Mouse (Mus musculus) midbrain, embryonic 12.5 days (tissue): ENCODE measurements at regions not wholly inside any gene's neighbourhood (a gene's known extent, or its start where the extent isn't known, plus 50 kb on each side); places are given as distances from the start of the nearest gene placed in this dataset.

Experiments
- ATAC-seq: fragments of 200-750 bp; cut with Nextera tagmentation; 2 replicates; pipeline ENCODE4 v1.8.0; 2017; ENCODE audit warnings: low read depth, moderate TSS enrichment, moderate library complexity; ENCODE audit not compliant: low FRiP score
- H3K27ac ChIP-seq: fragments of 300-500 bp; sonication (generic); replicated peaks from 2 replicates; pipeline ENCODE4 v1.5.1; 2016; ENCODE audit warnings: mild to moderate bottlenecking
- H3K27me3 ChIP-seq: fragments of 300-500 bp; sonication (generic); 2 replicates; pipeline ENCODE4 v1.6.1; 2016; ENCODE audit warnings: mild to moderate bottlenecking
- H3K36me3 ChIP-seq: fragments of 300-500 bp; sonication (generic); 2 replicates; pipeline ENCODE4 v1.6.1; 2016
- H3K4me1 ChIP-seq: fragments of 300-500 bp; sonication (generic); 2 replicates; pipeline ENCODE4 v1.6.1; 2016
- H3K4me2 ChIP-seq: fragments of 300-500 bp; sonication (generic); replicated peaks from 2 replicates; pipeline ENCODE4 v1.6.1; 2016; ENCODE audit warnings: mild to moderate bottlenecking, moderate library complexity
- H3K4me3 ChIP-seq: fragments of 300-500 bp; sonication (generic); 2 replicates; pipeline ENCODE4 v1.5.1; 2016; ENCODE audit warnings: mild to moderate bottlenecking
- H3K9ac ChIP-seq: fragments of 300-500 bp; sonication (generic); replicated peaks from 2 replicates; pipeline ENCODE4 v1.6.1; 2016; ENCODE audit warnings: mild to moderate bottlenecking, moderate library complexity
- H3K9me3 ChIP-seq: fragments of 300-500 bp; sonication (generic); 2 replicates; pipeline ENCODE4 v1.6.1; 2016; ENCODE audit warnings: mild to moderate bottlenecking
- WGBS: fragments of 180-500 bp; shearing (Covaris S2); methylation state at CpG from one replicate; pipeline ENCODE4 v1.1.7; 2016; 5-methylcytosine and 5-hydroxymethylcytosine counted together

DNA sequence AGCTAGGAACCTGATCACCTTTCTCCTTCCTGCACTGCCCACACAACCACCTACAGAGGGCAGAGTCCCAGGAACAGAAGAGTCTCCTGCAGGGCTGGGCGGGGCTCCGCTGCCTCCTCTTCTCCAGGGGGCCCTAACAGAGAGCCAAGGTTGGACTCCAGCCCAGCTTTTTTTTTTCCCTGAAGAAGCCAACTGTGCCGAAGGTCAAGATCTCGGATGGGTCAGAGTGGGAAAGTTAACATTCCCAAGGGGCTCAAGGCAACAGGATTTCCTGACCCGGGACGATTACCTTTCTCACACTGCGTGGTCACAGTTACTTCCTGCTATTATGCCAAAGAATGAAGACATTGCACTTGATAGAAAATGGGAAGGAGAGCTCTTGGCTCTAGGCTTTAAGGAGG, 156.2 kb upstream of the Gli2 start:
- H3K27ac ChIP-seq = no peak overlapping the region
- H3K4me3 ChIP-seq = no peak overlapping the region
- no peak for ATAC-seq
- H3K27me3 ChIP-seq = peaks cover 5% of the 10 kb centered on the region; the same call in 1 of the 2 replicates
- H3K4me2 ChIP-seq = no peak overlapping the region
- WGBS = 67% methylated on average over 7 of the region's 7 CpGs
- no peaks in the 10 kb centered on the region for H3K9me3 ChIP-seq
- H3K4me1 ChIP-seq = no peaks in the 10 kb centered on the region
- no peaks in the 10 kb centered on the region for H3K36me3 ChIP-seq
- H3K9ac ChIP-seq = no peak overlapping the region

DNA sequence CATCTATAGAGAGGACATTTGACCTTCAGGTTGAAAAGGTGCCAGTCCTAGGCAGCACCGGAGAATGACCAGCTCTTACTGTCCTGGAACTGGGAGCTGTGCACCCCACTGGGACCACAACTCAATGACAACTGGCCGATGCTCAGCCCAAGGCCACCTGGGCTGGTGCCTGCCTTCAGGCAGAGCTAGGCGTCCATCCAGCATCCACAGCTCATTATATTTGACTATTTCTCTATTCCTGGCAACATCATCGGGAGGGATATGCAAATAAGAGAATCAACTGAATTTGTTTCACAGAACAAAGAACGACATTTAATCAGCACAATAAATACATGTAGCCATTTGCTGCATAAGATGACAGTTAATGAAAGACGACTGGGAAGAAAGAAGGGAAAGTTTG, 149.0 kb upstream of the Gli2 start:
- no peak for ATAC-seq
- Histone ChIP-seq H3K9ac (no peak overlapping the region), H3K4me2 (no peak overlapping the region), H3K9me3 (no peaks in the 10 kb centered on the region), H3K36me3 (no peaks in the 10 kb centered on the region), H3K27me3 (no peaks in the 10 kb centered on the region), H3K4me3 (no peak overlapping the region), H3K4me1 (no peaks in the 10 kb centered on the region), H3K27ac (no peak overlapping the region)
- WGBS = 80% methylated on average over 6 of the region's 6 CpGs

DNA sequence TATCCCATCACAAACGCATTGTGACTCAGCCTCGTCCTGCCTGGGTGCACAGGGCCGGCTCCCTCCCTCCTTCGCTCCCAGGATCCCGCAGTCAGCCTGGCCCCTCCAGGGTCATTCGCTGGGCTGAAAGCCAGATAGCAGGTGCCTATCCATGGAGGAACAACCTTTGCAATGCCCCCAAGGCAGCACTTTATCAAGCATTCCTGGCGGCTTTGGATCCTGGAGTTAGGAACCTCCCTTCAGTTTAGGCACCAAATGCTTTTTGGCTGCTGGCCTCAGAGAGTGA, 143.9 kb upstream of the Gli2 start:
- Histone ChIP-seq H3K9me3 (no peaks in the 10 kb centered on the region), H3K4me3 (no peak overlapping the region), H3K27me3 (peaks cover 11% of the 10 kb centered on the region; the same call in 1 of the 2 replicates), H3K9ac (no peak overlapping the region), H3K4me2 (no peak overlapping the region), H3K27ac (no peak overlapping the region), H3K4me1 (peaks cover 8% of the 10 kb centered on the region), H3K36me3 (no peaks in the 10 kb centered on the region)
- ATAC-seq = no peak
- WGBS = 47% methylated on average over 7 of the region's 7 CpGs

DNA sequence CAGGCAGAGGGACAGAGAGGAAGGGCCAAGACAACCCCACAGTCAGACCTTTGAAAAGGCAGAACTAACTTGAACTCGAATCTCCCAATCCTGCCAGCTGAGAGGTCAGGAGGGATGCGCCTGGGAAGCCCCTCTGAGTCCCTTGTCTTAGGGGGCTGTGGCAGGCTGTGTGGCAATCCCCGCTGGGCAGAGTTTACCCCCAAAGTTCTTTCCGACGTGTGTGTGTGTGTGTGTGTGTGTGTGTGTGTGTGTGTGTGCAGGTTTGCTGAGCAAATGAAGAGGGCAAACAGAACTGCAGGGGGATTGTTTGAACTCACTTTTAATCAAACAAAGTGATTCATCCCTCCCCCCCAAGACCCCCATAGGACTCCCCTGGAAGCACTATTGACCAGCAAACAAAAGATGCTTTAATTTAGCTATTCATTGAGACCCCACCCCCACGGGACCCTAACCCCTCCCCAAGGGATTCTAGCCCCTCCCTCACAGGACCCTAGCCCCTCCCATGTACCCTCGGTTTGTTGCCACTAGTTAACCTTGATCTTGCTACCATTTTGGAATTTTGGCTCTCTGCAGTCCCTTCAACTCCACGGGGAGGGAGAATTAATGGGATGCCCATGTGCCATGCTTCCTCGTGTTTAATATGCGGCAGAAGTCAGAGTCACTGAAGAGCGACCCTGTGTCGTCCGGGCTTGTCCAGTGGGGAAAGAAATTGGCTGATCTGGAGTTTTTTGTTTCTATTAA, 143.4 kb upstream of the Gli2 start:
- H3K9ac ChIP-seq = no peak overlapping the region
- WGBS = 25% methylated on average over 12 of the region's 13 CpGs
- H3K27me3 ChIP-seq = peaks cover 14% of the 10 kb centered on the region
- no peak overlapping the region for H3K4me2 ChIP-seq
- ATAC-seq = no peak
- no peaks in the 10 kb centered on the region for H3K9me3 ChIP-seq
- no peak overlapping the region for H3K27ac ChIP-seq
- H3K4me1 ChIP-seq = peaks cover 8% of the 10 kb centered on the region
- H3K4me3 ChIP-seq = no peak overlapping the region
- no peaks in the 10 kb centered on the region for H3K36me3 ChIP-seq

DNA sequence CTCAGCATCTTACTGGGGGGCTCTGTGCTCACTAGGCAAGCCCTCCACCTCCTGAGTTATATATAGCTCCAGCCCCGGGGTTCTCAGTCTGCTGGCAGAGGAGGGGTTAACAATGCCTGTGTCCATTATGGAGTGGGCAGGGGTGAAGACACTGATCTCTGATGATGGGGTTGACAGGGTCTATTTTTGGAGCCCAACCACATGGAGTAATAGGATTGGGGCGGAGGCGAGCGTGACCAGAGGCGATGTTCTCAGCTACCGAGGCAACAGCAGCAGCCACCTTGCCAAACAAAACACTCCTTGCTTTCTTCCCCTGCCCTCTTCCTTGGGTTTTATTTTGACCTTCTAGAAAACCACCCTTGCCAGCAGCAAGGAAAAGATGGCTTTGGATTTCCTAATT, 141.1 kb upstream of the Gli2 start:
- no peak overlapping the region for H3K4me2 ChIP-seq
- H3K9me3 ChIP-seq = no peaks in the 10 kb centered on the region
- H3K36me3 ChIP-seq = no peaks in the 10 kb centered on the region
- WGBS = 14% methylated on average over 6 of the region's 6 CpGs
- peaks cover 14% of the 10 kb centered on the region for H3K4me1 ChIP-seq
- no peak overlapping the region for H3K9ac ChIP-seq
- peaks cover 29% of the 10 kb centered on the region for H3K27me3 ChIP-seq
- no peak overlapping the region for H3K4me3 ChIP-seq
- ATAC-seq = no peak
- no peak overlapping the region for H3K27ac ChIP-seq

DNA sequence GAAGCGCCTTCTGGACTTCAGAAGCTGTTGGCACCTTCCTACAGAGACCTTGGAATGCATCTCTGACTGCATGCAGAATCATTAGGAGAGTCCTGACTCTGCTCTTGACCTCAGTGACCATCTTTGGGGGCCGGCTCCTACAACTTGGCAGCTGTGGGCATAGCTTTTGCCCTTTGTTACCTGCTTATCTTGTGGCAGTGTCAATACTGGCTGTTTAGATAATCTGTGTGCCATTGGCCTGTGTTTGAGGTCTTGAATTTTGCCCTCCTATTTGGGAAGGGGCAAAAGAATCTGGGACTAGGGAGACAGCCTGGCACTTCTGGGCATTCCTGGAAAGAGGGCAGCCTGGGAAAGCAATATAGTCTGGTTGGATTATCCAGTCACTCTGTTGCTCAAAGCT, 137.8 kb upstream of the Gli2 start:
- Histone ChIP-seq H3K9me3 (no peaks in the 10 kb centered on the region), H3K4me1 (peaks cover 10% of the 10 kb centered on the region), H3K27ac (no peak overlapping the region), H3K36me3 (no peaks in the 10 kb centered on the region), H3K4me3 (no peak overlapping the region), H3K27me3 (peaks cover 43% of the 10 kb centered on the region), H3K9ac (no peak overlapping the region), H3K4me2 (no peak overlapping the region)
- WGBS = 77% methylated on average over 2 of the region's 2 CpGs
- no peak for ATAC-seq

DNA sequence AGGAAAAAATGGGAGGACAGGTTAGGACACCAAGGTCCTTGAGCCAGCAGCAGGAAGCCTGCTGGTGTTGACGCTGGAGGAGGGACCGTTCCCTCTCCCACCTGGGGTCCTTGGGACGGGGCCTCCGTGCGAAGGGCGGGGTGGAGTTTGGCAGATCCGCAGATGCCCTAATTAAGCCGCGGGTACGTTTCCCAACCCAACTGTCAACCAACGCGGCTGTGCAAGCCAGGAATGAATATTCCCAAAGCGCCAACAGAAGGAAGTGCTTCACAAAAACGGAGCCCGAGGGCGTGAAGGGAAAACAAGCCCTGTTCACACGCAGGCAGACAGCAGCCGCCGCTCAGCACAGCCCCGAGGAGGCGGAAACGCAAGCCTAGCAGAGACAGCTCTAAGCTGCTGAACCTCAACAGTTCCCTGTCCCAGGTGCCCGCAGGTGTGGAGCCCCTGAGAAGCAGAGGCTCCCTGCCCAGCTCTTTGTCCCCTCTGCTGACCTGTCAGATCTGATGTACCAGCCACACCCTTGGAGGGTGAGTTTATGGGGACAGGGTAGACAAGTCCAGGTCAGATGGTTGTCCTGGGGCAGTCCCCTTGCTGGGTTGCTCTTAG, 136.1 kb upstream of the Gli2 start:
- ATAC-seq = peak; percentile 75; the same call in 1 of the 2 replicates
- peak overlapping the region; percentile 24 for H3K4me3 ChIP-seq
- H3K27ac ChIP-seq = no peak overlapping the region
- no peaks in the 10 kb centered on the region for H3K36me3 ChIP-seq
- no peaks in the 10 kb centered on the region for H3K9me3 ChIP-seq
- H3K4me2 ChIP-seq = peak overlapping the region; percentile 49
- 3% methylated on average over 23 of the region's 23 CpGs for WGBS
- peaks cover 36% of the 10 kb centered on the region for H3K27me3 ChIP-seq
- H3K9ac ChIP-seq = peak overlapping the region; percentile 28; the same call in 1 of the 2 replicates
- H3K4me1 ChIP-seq = peaks cover 10% of the 10 kb centered on the region

DNA sequence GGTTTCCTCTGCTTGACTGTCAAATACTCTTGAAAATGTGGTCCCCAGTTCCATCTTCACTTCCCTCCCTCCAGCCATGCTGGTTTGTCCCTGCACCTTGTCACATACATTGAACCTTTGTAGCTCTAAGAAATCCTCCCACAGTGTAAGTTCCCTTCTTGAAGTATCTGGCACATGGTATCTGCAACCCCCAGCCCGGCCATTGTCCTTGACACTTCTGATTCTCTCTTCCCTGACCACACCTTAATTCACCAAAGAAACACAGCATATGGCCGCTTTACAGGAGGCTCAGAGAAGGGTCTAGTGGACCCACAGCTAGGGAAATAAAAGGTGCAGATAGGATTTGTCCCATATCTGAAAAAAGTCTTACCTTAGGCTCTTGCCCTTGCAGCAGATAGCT, 133.9 kb upstream of the Gli2 start:
- Histone ChIP-seq H3K4me2 (no peak overlapping the region), H3K4me3 (no peak overlapping the region), H3K9ac (no peak overlapping the region), H3K9me3 (no peaks in the 10 kb centered on the region), H3K27me3 (peaks cover 35% of the 10 kb centered on the region), H3K36me3 (no peaks in the 10 kb centered on the region), H3K27ac (no peak overlapping the region), H3K4me1 (peaks cover 10% of the 10 kb centered on the region)
- ATAC-seq = no peak
- 91% methylated on average over 2 of the region's 2 CpGs for WGBS

DNA sequence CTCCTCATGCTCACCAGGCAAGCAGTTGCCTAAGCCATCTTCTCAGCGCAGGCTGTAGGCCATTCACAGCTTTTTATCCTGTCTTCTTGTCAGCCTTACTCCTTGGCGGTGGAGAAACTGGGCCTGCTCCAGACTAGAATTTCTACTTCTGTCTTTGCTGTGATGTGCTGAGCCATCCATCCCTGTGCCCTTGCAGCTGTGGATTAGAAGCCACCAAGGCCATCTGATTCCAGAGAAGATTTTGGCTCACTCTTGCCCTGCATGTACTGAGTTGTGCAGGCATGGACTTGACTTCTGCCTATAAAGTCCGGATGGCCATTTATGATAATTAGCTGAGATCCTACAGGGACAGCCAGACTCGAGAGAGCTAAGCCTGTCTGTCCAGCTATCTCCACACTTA, 133.4 kb upstream of the Gli2 start:
- Histone ChIP-seq H3K27ac (no peak overlapping the region), H3K9ac (no peak overlapping the region), H3K4me2 (no peak overlapping the region), H3K9me3 (no peaks in the 10 kb centered on the region), H3K4me3 (no peak overlapping the region), H3K36me3 (no peaks in the 10 kb centered on the region), H3K27me3 (peaks cover 33% of the 10 kb centered on the region), H3K4me1 (peaks cover 10% of the 10 kb centered on the region)
- 80% methylated on average over 4 of the region's 4 CpGs for WGBS
- ATAC-seq = no peak

DNA sequence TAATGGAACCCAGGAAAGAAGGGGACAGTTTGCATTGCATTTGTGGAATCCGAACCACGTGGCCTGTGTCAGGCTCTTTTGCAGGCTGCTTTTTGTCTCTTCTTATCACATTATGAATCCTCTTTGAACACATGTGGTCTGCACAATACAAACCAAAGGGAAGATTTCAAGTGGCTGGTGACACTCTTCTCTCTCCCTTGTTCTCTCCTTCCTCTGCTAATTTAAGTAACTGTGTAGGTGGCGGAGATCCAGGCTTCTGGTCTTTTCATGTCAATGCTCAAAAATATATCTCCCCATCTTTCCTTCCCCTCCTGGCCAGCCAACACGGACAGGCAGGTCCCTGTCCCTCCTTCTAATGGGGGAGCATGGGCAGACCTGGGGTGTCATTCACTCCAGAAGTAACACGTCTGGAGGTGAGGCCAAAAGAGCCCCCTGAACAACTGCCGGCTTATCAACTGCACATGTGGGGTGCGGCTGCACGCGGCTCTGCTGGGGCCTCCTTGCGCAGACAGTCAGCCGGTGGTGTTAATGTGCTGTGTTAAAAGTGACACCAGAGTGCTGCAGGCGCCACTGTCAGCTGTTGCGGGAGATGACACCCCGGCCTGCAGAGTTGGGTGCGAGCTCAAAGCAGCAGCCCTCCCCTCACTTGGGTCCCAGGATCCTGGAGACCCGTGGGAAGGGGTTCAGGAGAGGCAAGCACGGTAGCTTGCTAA, 130.3 kb upstream of the Gli2 start:
- ATAC-seq = no peak
- 88% methylated on average over 17 of the region's 17 CpGs for WGBS

DNA sequence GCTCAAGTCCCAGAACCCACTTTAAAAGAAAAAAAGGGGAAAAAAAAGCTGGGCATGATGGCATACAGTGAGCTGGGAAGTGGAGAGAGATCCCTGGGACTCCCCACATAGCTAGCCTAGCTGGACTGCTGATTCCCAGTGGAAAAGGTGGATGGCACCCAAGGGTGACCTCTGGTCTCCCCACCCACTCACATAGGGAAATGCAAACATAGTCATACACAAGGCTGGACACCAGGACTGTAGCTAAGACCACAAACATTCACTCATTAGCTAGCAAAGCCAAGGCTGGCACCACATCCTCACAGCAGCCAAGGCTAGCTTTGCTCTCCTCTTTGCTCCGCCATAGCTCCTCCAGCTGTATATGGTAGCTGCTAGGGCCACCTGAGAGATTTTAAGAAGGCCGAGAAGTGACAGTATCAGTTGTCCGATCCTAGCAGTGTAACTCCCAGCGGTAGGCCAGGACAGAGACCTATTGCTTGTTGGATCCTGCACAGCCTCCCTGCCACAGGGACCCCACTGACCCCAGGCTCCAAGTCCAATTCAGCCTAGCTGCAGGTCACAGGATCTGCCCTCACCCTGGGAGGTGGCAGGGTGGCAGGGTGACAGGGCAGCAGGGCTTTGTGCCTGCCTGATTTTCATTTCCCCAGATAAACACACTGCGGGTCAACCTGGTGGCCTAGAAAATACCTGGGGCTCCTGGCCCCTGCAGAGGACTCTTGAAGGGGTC, 119.8 kb upstream of the Gli2 start:
- Histone ChIP-seq H3K27ac (no peak overlapping the region), H3K4me2 (no peak overlapping the region), H3K36me3 (no peaks in the 10 kb centered on the region), H3K9me3 (no peaks in the 10 kb centered on the region), H3K4me3 (no peak overlapping the region), H3K4me1 (no peaks in the 10 kb centered on the region), H3K9ac (no peak overlapping the region), H3K27me3 (no peaks in the 10 kb centered on the region)
- WGBS = 75% methylated on average over 5 of the region's 5 CpGs
- no peak for ATAC-seq

More for the DNA sequence above, 130.3 kb upstream of the Gli2 start:
- H3K36me3 ChIP-seq = no peaks in the 10 kb centered on the region
- no peak overlapping the region for H3K9ac ChIP-seq
- H3K4me1 ChIP-seq = no peaks in the 10 kb centered on the region
- no peak overlapping the region for H3K27ac ChIP-seq
- H3K4me3 ChIP-seq = no peak overlapping the region
- no peak overlapping the region for H3K4me2 ChIP-seq
- H3K27me3 ChIP-seq = peaks cover 9% of the 10 kb centered on the region
- H3K9me3 ChIP-seq = no peaks in the 10 kb centered on the region

DNA sequence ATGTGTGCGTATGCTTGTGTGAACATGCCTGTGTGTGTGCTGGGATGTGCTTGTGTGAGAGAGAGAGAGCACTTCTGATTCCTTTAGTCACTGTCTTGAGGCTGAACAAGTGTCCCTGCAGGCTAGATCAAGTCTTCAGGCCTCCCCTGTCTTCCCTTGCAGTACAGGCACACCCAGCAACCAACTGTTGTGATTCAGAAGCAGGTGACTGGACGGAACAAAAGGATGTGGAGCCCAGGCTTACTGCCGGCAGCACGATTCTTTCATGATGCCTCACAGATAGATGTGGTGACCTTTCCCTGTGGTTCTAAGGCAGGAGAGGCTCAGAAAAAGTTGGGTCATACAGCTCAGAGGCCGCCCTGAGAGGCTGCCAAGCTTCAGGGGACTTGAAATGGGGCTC, 114.0 kb upstream of the Gli2 start:
- H3K27me3 ChIP-seq = no peaks in the 10 kb centered on the region
- no peak overlapping the region for H3K9ac ChIP-seq
- no peak overlapping the region for H3K4me2 ChIP-seq
- no peak overlapping the region for H3K4me3 ChIP-seq
- no peaks in the 10 kb centered on the region for H3K9me3 ChIP-seq
- H3K27ac ChIP-seq = no peak overlapping the region
- H3K36me3 ChIP-seq = no peaks in the 10 kb centered on the region
- 73% methylated on average over 5 of the region's 5 CpGs for WGBS
- ATAC-seq = no peak
- H3K4me1 ChIP-seq = peaks cover 5% of the 10 kb centered on the region; the same call in 1 of the 2 replicates
